ENCODE assay signal across 22 mouse cellular contexts in genomic region chrX:151653744-151654143, GRCm38 (mm10).
DNase-seq lines count a peak whose midpoint lies in the region; ATAC-seq and TF ChIP-seq lines count a peak whose summit lies in the region.
"Had no signal": no experiment of that assay in that cellular context is flagged by ENCODE, and none has a peak within 500 bp of the region (broad histone marks: within the 10 kb centered on the region; RNA-seq: fewer than 3 reads in every experiment).

No protein-coding gene starts in this region.

- H3K4me1 ChIP-seq in embryonic facial prominence, embryonic 14.5 days (ENCODE audit: control insufficient read depth, insufficient read depth, low read length): no peaks in the 10 kb centered on the region
- H3K4me1 ChIP-seq in embryonic facial prominence, embryonic 10.5 days: no peaks in the 10 kb centered on the region
- no peaks in the 10 kb centered on the region for H3K4me1 ChIP-seq in ES-E14 (ENCODE audit: control insufficient read depth in 2 of 2, insufficient read depth in 2 of 2, low read length in 2 of 2, poor library complexity in 1 of 2)
- H3K4me1 ChIP-seq: embryonic facial prominence, embryonic 13.5 days; forebrain, embryonic 13.5 days; forebrain, embryonic 15.5 days had no signal

- WGBS in embryonic facial prominence, embryonic 14.5 days: 56% methylated on average over 2 of the region's 2 CpGs
- WGBS in embryonic facial prominence, embryonic 10.5 days: 60% methylated on average over 2 of the region's 2 CpGs

- H3K4me2 ChIP-seq in embryonic facial prominence, embryonic 14.5 days (ENCODE audit: low read depth, low read length): no peak overlapping the region
- H3K4me2 ChIP-seq: embryonic facial prominence, embryonic 13.5 days; forebrain, embryonic 13.5 days; forebrain, embryonic 15.5 days had no signal

- no peak overlapping the region for H3K4me3 ChIP-seq in embryonic facial prominence, embryonic 14.5 days (ENCODE audit: low read depth, low read length)
- no peak overlapping the region for H3K4me3 ChIP-seq in embryonic facial prominence, embryonic 10.5 days
- no peak overlapping the region for H3K4me3 ChIP-seq in ES-E14 (ENCODE audit: insufficient read depth in 1 of 2, low read depth in 1 of 2, low read length in 2 of 2, poor library complexity in 1 of 2, severe bottlenecking in 1 of 2)
- H3K4me3 ChIP-seq: embryonic facial prominence, embryonic 13.5 days; erythroblast, embryonic 14.5 days; forebrain, embryonic 13.5 days; forebrain, embryonic 15.5 days had no signal

- H3K27ac ChIP-seq in embryonic facial prominence, embryonic 14.5 days (replicated peaks; ENCODE audit: low read depth, low read length): no peak overlapping the region
- H3K27ac ChIP-seq in embryonic facial prominence, embryonic 10.5 days (replicated peaks): no peak overlapping the region
- no peak overlapping the region for H3K27ac ChIP-seq in ES-E14 (ENCODE audit: insufficient read depth, low read depth, low read length, poor library complexity, severe bottlenecking)
- H3K27ac ChIP-seq: embryonic facial prominence, embryonic 13.5 days; forebrain, embryonic 13.5 days; forebrain, embryonic 15.5 days had no signal

- no peak for DNase-seq in embryonic facial prominence, embryonic 14.5 days (ENCODE audit: low spot score)
- DNase-seq in embryonic facial prominence, embryonic 10.5 days (ENCODE audit: low spot score): no peak
- peak; percentile 8 for DNase-seq in ES-E14 (ENCODE audit: low read depth, low spot score)
- peak; percentile 24 for DNase-seq in ZHBTc4 (ENCODE audit: low read depth, low spot score)
- no peak for DNase-seq in ovary, postnatal 36 days (ENCODE audit: low spot score)
- DNase-seq in lung, postnatal 4 days: no peak
- DNase-seq: adrenal gland, adult 8-10 months; adrenal gland, postnatal 14 days; adrenal gland, postnatal 36 days; B cell, adult 2 months; cerebellum, adult 11-12 months; cerebellum, adult 2 months; cerebellum, adult 9-10 months; cerebellum, postnatal 10 days; cerebellum, postnatal 25 days; forebrain, postnatal 0 days had no signal

- no peak overlapping the region for H3K9ac ChIP-seq in embryonic facial prominence, embryonic 14.5 days (ENCODE audit: low read depth, low read length)
- no peak overlapping the region for H3K9ac ChIP-seq in ES-E14 (ENCODE audit: insufficient read depth, low read depth, low read length, poor library complexity, severe bottlenecking)
- H3K9ac ChIP-seq: embryonic facial prominence, embryonic 13.5 days; forebrain, embryonic 13.5 days; forebrain, embryonic 15.5 days; forebrain, postnatal 0 days had no signal

- no peaks in the 10 kb centered on the region for H3K36me3 ChIP-seq in embryonic facial prominence, embryonic 14.5 days (ENCODE audit: control insufficient read depth, insufficient read depth, low read length)
- no peaks in the 10 kb centered on the region for H3K36me3 ChIP-seq in embryonic facial prominence, embryonic 10.5 days (replicated peaks)
- H3K36me3 ChIP-seq in ES-E14 (ENCODE audit: control insufficient read depth, insufficient read depth, low read length, poor library complexity, severe bottlenecking): no peaks in the 10 kb centered on the region
- H3K36me3 ChIP-seq: embryonic facial prominence, embryonic 13.5 days; forebrain, embryonic 15.5 days had no signal

- no peaks in the 10 kb centered on the region for H3K27me3 ChIP-seq in embryonic facial prominence, embryonic 14.5 days (replicated peaks; ENCODE audit: control insufficient read depth, insufficient read depth, low read length)
- peaks cover 20% of the 10 kb centered on the region for H3K27me3 ChIP-seq in embryonic facial prominence, embryonic 10.5 days (replicated peaks; ENCODE audit: low read depth, poor library complexity, severe bottlenecking)
- H3K27me3 ChIP-seq: CH12.LX; forebrain, embryonic 13.5 days; forebrain, embryonic 15.5 days had no signal

- ATAC-seq in embryonic facial prominence, embryonic 14.5 days (ENCODE audit: low read depth): peak; percentile 62; the same call in 1 of the 2 replicates
- ATAC-seq: CD4-positive, CD25-positive, alpha-beta regulatory T cell, adult 4 months; forebrain, embryonic 13.5 days; forebrain, embryonic 15.5 days; forebrain, postnatal 0 days had no signal

- H3K9me3 ChIP-seq in embryonic facial prominence, embryonic 14.5 days (ENCODE audit: control insufficient read depth, low read length): no peaks in the 10 kb centered on the region
- H3K9me3 ChIP-seq in embryonic facial prominence, embryonic 10.5 days: no peaks in the 10 kb centered on the region
- no peaks in the 10 kb centered on the region for H3K9me3 ChIP-seq in ES-E14 (ENCODE audit: control insufficient read depth, insufficient read depth, low read depth, low read length)
- H3K9me3 ChIP-seq: embryonic facial prominence, embryonic 13.5 days; forebrain, embryonic 13.5 days; forebrain, embryonic 15.5 days had no signal

- in situ Hi-C loops in ES-E14 (cut with MboI; ENCODE audit: low sequenced_read_pairs in 2 of 2, unreplicated experiment in 2 of 2): no loop called here

TF ChIP-seq in ES-E14, 5 proteins besides CTCF, POLR2A, EP300 and RAD21:
- no peak for TF ChIP-seq CHD2 (IDR thresholded peaks at IDR 0.05; ENCODE audit: low read depth, low read length)
- TF ChIP-seq ZC3H11A (IDR thresholded peaks at IDR 0.05; ENCODE audit: borderline replicate concordance, low read depth, low read length): no peak
- TF ChIP-seq MAFK (IDR thresholded peaks at IDR 0.05; ENCODE audit: insufficient read depth, low read depth, low read length): no peak
- no peak for TF ChIP-seq ZNF384 (IDR thresholded peaks at IDR 0.05; ENCODE audit: low read depth, low read length)
- TF ChIP-seq HCFC1 (IDR thresholded peaks at IDR 0.05; ENCODE audit: borderline replicate concordance, insufficient read depth, low read length): no peak

Comparison
In these comparisons a context has a peak if more than half of its experiments do, and no peak if none do; other contexts are left out.
1. DNase-seq: peak in ES-E14 (single experiment) and ZHBTc4 (single experiment); none in embryonic facial prominence, embryonic 14.5 days (single experiment), embryonic facial prominence, embryonic 10.5 days (single experiment), ovary, postnatal 36 days (single experiment) and lung, postnatal 4 days (0 of 2).